Comparison of ENCODE assay signal across 8 mouse cellular contexts in the genomic region with DNA sequence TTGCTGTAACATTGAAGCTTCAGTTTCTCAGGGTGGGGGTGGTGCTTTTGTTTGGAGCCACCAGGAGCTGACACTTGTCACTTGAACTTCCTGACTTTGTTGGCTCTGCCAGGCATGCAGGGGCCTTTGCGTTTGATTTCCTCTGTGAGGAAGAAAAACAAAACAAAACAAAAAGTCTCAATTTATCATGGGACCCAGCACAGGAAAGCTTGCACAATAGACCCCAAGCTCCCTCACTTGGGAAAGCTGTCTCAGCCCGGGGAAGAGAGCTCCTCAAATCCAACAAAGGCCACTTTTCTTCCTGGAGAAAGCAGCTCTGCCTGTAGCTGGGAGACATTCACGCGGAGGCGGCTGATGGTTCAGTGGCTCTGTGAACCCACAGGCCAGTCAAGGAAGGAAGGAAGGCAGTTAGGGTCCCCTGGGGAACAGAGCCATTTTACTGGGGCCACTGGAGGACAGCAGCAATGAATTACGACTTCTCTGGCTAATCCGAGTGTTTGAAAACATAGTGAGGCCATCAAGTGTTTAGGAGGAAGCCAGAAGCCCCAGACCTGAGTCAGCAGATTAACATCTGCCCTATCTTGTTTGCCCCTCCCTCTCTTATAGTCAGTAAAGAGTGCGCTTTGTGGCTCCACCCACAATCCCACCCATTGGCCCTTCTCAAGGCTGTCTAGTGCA. TPM values are rescaled to one million over a fixed set of nuclear protein-coding genes. Genes with fewer than 3 reads are reported as not detected.
DNase-seq lines count a peak whose midpoint lies in the region; ATAC-seq and TF ChIP-seq lines count a peak whose summit lies in the region.

No protein-coding gene starts in this region.

- no peaks in the 10 kb centered on the region for H3K27me3 ChIP-seq in spleen, adult 2 months (ENCODE audit: control insufficient read depth, insufficient read depth, low read length)
- H3K27me3 ChIP-seq in heart, embryonic 13.5 days (replicated peaks), result no peaks in the 10 kb centered on the region
- H3K27me3 ChIP-seq in kidney, embryonic 15.5 days, result no peaks in the 10 kb centered on the region

- H3K4me3 ChIP-seq in spleen, adult 2 months (ENCODE audit: extremely low read depth, insufficient read depth, insufficient read length), result no peak overlapping the region
- no peak overlapping the region for H3K4me3 ChIP-seq in heart, embryonic 13.5 days
- H3K4me3 ChIP-seq in kidney, embryonic 15.5 days (replicated peaks), result no peak overlapping the region

- H3K36me3 ChIP-seq in spleen, adult 2 months (ENCODE audit: control insufficient read depth, insufficient read depth, low read length), result no peaks in the 10 kb centered on the region
- no peaks in the 10 kb centered on the region for H3K36me3 ChIP-seq in heart, embryonic 13.5 days
- H3K36me3 ChIP-seq in kidney, embryonic 15.5 days, result no peaks in the 10 kb centered on the region

- no peak for TF ChIP-seq CTCF in spleen, adult 2 months (IDR thresholded peaks at IDR 0.05; ENCODE audit: extremely low read depth, insufficient read depth, insufficient read length, insufficient replicate concordance)

- H3K4me2 ChIP-seq in heart, embryonic 13.5 days, result peak overlapping the region; percentile 36
- 0 out of 2 replicates have a peak overlapping the region, but pooled peaks have one; percentile 17 for H3K4me2 ChIP-seq in kidney, embryonic 15.5 days

- no peak; the same call in 1 of the 2 replicates for ATAC-seq in heart, embryonic 13.5 days (ENCODE audit: extremely low read depth, insufficient number of reproducible peaks, low FRiP score, low TSS enrichment)
- ATAC-seq in kidney, embryonic 15.5 days (replicated peaks; ENCODE audit: low FRiP score), result peak; percentile 86

- DNase-seq in spleen, adult 2 months (ENCODE audit: low read depth in 1 of 2, low spot score in 2 of 2), result peak in 1 of 2 experiments; percentile 45
- DNase-seq in spleen, postnatal 14 days (ENCODE audit: low spot score in 2 of 2), result no peak
- DNase-seq in lung, postnatal 4 days, result peak; percentile 65 to 82
- peak; percentile 78 for DNase-seq in thymus, postnatal 0 days (ENCODE audit: low spot score)
- DNase-seq in left cerebral cortex, adult 8-10 months (ENCODE audit: low spot score in 2 of 2), result no peak
- no peak for DNase-seq in layer of hippocampus, adult 9-10 months (ENCODE audit: low spot score)

- H3K9me3 ChIP-seq in heart, embryonic 13.5 days, result no peaks in the 10 kb centered on the region
- no peaks in the 10 kb centered on the region for H3K9me3 ChIP-seq in kidney, embryonic 15.5 days (replicated peaks)

- H3K4me1 ChIP-seq in spleen, adult 2 months (ENCODE audit: control insufficient read depth, insufficient read depth, insufficient read length), result peaks cover 20% of the 10 kb centered on the region
- H3K4me1 ChIP-seq in heart, embryonic 13.5 days, result peaks cover 50% of the 10 kb centered on the region
- H3K4me1 ChIP-seq in kidney, embryonic 15.5 days, result peaks cover 43% of the 10 kb centered on the region

- WGBS in spleen, adult 2 months, result 6% methylated on average over 8 of the region's 8 CpGs
- 33% methylated on average over 8 of the region's 8 CpGs for WGBS in heart, embryonic 13.5 days
- 9% methylated on average over 8 of the region's 8 CpGs for WGBS in kidney, embryonic 15.5 days

- H3K27ac ChIP-seq in spleen, adult 2 months (ENCODE audit: insufficient read depth, low read length), result peak overlapping the region; percentile 31
- peak overlapping the region; percentile 88 for H3K27ac ChIP-seq in heart, embryonic 13.5 days (replicated peaks)
- peak overlapping the region; percentile 89 for H3K27ac ChIP-seq in kidney, embryonic 15.5 days

- TF ChIP-seq POLR2A in spleen, adult 2 months (IDR thresholded peaks at IDR 0.05; ENCODE audit: low read depth, low read length), result no peak

- peak overlapping the region; percentile 50; the same call in 1 of the 2 replicates for H3K9ac ChIP-seq in heart, embryonic 13.5 days
- no peak overlapping the region for H3K9ac ChIP-seq in kidney, embryonic 15.5 days

RNA-seq across cellular contexts. Expression of gene Rfx8, which starts 15.3 kb away (rescaled TPM):
- polyA plus RNA-seq in spleen, adult 2 months (2012; rRNA removed), result 0.08 TPM in 1 of 2 replicates, not detected in the other
- 0.59 and 0.67 TPM in 2 replicates for polyA plus RNA-seq in heart, embryonic 13.5 days (2015; fragmentation: Nextera tagmentation; extraction: Ambion mirVana)
- polyA plus RNA-seq in kidney, embryonic 15.5 days (2015; fragmentation: Nextera tagmentation; extraction: Ambion mirVana), result 0.31 and 0.51 TPM in 2 replicates
- polyA plus RNA-seq in thymus, postnatal 0 days (2015; fragmentation: Nextera tagmentation; extraction: Ambion mirVana), result 0.12 and 0.31 TPM in 2 replicates
- under 1 TPM in 2 of 4 experiments, not detected in 2; 0.17 to 0.32 TPM for total RNA-seq in left cerebral cortex, adult 8-10 months (2022)

Comparison
In these comparisons a context has a peak if more than half of its experiments do, and no peak if none do; other contexts are left out.
1. DNase-seq: peak in lung, postnatal 4 days (2 of 2) and thymus, postnatal 0 days (single experiment); none in spleen, postnatal 14 days (0 of 2), left cerebral cortex, adult 8-10 months (0 of 2) and layer of hippocampus, adult 9-10 months (single experiment).
2. H3K27ac ChIP-seq: peak in every context shown above with its lines; median percentile 89 in kidney, embryonic 15.5 days; 88 in heart, embryonic 13.5 days; 31 in spleen, adult 2 months.